Mouse (Mus musculus) left cerebral cortex, adult 9 months (tissue): Measurements from ENCODE around the gene 1700029I15Rik.
A peak's percentile ranks its signal among the peaks of the same experiment; 100 is the strongest.

Source experiments
- DNase-seq, 2 experiments: peaks; one replicate each; pipeline ENCODE4 v3.0.0; 2022; ENCODE audit warnings: low spot score in 2 of 2

The 1700029I15Rik gene

DNA sequence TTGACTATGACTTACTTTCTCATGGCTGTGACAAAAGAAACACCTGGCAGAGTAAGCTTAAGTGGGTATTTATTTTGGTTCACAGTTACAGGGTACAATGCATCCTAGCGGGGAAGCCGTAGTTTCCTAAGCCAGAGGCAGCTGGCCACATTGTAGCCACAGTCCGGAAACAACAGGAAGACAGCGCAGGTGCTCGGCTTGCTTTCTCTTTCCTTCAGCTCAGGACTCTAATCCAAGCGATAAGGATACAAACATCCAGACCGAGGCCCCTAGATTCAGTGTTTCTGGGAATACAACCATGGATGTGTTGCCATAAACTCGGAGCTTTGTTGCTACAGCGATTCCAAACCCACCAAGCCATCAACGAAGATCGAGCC lies 8.9 kb upstream of the 1700029I15Rik start:
- DNase-seq = no peak

DNA sequence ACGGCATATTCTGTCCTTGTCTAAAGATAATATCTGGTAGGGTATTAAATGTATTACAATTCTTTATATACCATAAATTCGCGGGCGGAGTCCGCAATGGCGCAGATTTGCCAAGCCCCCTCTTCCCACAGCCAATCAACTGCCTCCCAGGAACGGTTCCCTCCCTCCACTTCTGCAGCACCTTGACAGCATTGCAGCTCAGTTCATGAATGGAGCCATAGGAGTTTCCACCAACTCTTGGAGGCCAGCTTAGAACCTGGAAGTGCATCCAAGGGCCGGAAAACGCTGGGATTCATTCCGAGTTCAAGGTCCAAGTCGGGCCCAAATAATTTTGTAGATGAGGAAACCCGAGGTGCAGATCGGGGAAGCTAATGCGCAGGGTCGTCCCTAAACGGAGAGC lies 7.8 kb upstream of the 1700029I15Rik start, which contains the start of the genes Pex16 and Large2:
Pex16 (plus strand) TSS at position 163 of the 400 bp plus-strand sequence.
Large2 (minus strand) TSS at position 356 of the 400 bp plus-strand sequence.
- DNase-seq = peak in 1 of 2 experiments; percentile 54

DNA sequence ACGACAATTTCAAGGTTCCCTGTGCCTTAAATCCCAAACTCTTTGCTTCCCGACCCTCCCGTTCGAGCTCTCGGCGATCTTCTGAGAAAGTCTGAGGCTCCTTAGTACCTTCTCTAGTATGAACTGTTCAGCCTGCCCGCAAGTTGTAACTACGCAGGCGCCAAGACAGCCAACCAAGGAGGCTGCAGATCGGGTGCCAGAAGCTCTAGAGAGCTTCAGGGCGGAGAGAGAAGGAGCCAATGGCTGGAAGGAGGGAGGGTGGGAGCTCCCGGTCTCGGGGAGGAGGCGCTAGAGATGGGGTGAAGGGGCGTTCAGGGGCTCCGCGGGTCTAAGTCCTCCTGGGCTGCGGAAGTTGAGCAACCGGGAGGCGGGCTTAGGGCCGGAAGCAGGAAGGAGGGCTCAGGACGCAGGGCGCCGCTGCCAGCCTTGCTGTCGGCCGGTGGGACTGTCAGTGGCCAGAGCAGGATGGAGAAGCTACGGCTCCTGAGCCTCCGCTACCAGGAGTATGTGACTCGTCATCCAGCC lies 7.2 kb upstream of the 1700029I15Rik start:
- peak; percentile 96 to 97 for DNase-seq

DNA sequence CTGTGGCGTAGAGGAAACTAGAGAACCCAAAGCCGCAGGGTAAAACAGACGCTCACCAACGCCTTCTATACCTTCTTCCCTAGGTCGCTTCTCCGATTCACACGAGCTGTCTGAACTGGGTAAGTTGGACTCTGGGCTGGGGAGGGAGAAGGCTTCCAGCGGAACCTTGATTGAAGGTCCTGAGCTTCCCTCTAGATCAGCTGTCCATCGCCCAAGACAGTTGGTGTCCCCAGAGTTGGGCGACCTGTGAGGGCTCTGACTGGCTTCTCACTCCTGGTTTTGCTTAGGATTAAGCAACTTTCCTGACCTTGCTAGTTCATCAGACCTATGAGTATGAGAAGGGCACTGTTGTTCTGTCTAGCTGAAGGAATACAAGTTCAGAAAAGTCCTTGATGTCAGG lies 6.5 kb upstream of the 1700029I15Rik start:
- no peak for DNase-seq

DNA sequence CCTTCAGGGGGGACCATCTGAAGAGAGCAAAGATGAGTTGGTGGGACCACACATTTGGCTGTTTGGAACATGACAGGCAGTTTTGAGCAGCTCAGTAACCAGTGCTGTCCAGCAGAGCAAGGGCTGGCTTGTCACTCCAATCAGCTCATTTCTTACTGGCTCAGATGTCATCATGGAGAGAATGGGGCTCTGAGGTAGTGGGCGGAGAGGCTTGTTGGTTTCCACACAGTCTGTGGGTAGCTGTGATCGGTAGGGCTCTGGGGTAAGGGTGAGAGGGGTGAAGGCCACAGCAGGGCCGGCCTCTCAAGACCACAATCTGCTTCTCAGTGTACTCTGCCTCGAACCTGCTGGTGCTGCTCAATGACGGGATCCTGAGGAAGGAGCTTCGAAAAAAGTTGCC lies 6.0 kb upstream of the 1700029I15Rik start:
- no peak for DNase-seq

DNA sequence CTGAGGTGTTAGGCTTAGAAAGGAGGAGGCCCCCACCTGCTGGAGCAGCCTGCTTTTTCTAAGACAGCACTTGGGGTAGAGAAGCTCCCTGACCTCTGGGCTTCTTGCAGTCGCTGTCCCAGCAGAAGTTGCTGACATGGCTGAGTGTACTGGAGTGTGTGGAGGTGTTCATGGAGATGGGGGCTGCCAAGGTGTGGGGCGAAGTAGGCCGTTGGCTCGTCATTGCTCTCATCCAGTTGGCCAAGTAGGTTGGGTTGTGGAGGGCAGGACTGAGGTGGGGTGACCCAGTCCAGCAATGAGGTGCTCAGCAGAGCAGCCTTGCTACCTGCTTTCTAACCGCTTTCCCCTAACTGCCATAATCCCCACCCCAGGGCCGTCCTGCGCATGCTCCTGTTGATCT lies 5.0 kb upstream of the 1700029I15Rik start:
- no peak for DNase-seq

DNA sequence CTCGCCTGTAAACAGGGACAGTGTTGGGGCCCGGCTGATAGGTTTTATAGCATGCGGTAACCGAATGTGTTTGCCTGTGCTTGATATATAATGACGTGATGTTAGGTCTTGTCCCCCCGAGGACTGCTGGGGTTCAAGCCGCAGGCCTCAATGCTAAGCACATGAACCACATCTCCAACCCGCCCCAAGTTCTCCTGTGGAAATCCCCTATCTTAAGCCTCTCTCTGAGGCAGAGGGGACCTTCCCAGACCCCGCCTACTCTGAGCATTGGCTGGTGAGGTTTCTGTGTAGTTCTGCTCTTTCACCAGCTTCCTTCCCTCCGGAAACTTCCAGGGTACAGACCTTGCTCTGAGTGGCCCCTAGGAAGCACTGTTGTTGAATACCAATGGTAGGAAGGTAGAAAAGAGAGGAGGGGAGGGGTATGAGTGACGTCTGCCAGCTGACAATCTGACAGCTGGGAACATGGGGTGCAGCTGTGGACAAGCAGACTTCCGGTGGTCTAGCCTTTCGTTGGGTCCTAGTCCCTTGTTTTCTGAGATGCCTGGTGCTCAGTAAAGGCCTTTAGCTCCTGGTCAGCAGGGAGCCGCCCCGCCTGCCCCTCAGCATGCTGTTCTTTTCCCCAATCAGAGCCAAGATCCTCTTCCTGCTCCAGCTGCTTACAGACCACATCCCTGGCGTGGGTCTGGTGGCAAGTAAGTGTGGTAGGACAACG lies 2.4 kb upstream of the 1700029I15Rik start:
- DNase-seq = no peak

DNA sequence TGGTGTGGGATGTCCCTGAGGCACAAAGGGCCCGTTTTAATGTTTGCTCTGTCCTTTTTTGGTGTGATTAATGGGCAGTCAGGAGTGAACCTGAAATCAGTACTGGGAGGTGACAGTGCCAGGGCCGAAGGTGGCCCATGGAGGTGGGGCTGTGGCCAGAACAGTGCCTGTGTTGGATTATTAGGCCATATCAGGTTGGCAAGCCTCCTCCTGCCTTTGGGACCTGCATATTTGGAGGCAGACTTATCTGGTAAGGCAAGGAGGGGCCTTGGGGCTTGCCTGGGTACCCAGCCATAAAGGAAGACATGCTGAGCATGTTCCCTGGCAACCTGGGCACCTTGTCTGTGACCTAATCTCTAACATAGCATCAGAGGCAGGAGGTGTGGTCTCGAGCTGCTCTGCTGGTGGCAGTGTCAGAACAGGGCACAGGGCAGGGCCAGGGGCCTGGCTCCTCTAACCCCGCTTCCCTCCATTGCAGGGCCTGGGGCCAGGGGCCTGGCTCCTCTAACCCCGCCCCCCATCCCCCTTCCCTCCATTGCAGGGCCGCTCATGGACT lies 1.8 kb upstream of the 1700029I15Rik start:
- no peak for DNase-seq

DNA sequence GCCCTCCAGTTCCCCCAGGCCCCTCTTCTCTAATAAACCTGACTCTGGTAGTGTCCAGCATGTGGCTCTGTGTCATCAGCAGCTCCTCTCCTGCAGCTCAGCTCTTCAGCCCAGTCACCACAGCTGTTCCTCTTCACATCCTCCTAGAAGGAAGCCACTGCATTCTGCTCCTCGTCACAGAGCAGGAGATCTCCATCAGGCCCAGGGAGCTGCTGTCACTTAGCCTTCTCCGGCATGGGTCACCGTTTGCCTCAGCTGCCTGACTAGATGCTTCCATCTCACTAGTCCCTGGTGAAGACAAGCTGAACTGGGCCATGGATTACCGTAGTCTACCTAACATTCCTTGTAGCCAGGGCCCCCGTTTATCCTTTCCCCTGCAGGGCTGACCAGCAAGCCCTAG lies 1.2 kb upstream of the 1700029I15Rik start:
- no peak for DNase-seq

DNA sequence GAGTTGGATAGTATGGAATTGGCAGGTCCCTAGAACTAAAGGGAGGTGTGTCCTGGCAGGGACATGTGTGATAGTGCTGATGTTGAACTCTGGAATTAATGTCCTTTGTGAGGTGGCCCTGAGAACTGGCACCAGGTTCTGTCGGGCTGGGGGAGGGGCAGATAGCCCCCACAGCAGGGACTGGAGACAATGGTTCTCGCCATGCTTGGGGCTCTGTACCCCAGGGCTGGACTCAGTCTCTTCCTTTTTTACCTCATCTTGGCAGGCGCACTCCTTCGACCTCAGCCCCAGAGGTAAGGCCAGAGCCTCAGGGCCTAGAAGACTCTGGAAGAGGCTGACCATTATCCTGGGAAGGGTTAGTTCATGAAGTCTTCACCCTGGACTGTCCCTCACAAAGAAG lies 421 bp downstream of the 1700029I15Rik start:
- DNase-seq = no peak

DNA sequence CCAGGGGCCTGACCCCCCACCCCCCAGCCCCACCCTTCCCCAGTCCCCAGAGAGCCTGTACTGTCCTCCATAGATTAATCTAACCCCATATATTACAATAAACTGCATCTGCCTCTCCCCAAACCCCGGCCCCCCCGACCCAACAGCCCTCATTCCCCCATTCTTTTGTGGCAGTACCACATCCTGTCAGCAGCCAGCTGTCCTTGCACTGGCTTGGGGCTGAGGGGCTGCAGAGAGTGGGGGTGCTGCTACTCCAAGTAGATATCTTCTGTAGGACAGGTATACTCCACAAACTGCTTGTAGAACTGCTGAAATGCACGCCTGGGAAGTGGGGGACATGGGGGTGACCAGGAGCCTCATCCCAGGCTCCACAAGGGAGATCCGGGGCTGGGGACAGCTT lies 1.8 kb downstream of the 1700029I15Rik start:
- no peak for DNase-seq

DNA sequence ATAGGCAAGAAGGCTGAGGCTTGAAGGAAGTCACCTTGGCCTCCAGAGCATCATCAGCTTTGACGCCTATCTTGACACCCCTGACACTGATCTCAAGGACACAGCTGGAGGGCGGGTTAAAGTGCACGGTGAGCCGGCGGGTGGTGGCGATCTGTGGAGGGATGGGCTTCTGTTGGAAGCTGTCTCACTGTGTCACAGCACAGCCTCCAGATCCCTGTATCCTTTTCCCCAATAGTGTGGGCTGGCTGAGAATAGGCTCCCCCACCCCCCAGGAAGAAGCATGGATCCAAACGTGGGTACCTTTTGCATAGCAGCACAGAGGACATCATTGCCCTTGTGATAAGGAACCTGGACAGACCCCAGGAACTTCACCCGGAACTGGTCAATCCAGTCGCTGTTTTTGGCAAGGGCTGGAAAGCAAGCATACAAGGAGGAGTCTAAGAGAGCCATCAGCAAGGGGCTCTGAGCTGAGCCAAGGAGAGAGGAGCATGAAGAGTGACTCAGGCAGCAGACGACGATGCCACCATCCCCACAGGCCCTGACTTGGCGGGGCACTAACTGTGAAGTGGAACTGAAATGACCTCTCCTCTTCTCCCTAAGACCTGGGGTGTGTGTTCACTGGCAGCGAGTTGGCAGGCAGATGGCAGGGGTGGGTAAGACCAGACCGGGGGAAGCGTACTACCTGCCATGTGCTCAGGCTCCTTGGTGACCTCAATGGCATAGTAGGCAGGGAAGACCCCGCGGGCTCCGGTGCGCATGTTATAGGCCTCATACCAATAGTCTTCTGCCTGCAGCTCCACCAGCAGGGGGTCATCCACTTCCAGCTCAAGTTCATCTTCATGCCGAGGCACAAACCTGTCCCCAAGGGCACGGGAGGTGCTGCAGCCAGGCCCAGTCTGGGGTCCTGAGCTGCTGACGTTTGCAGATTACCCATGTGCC lies 3.0 kb downstream of the 1700029I15Rik start:
- DNase-seq = no peak

DNA sequence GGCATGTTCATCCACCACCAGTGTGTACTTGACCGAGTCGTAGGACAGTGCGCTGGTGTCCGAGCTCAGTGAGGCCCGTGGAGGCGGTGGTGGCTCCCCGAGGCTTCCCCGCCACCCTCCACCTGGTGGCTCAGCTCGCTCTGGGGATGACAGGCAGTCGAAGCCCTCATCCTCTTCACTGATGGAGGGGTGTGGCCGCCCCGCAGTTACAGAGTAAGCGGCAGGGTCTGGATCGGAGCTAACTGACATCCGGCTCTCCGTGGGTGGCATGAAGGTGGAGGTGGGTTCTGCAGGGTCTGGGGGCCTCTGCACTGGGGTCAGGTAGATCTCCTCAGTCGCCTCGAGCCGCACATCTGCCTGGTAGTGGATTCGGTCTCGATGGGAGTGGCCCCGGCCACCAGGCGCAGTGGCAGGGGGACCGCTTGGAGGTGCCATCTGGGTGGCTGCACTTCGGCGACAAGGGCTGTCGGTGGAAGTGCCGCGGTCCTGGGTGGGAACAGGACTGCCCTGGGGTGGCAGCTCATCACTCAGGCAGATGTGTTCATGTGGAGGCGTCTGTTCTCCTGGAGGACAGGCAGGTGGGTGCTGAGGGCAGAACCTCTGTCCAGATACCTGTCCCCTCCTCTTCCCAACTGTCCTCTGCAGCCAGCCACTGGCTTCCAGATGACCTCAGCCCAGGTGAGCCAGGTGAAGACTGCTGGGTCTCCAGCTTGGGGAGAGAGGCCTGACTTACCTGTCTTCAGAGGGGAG lies 4.7 kb downstream of the 1700029I15Rik start:
- DNase-seq = no peak

DNA sequence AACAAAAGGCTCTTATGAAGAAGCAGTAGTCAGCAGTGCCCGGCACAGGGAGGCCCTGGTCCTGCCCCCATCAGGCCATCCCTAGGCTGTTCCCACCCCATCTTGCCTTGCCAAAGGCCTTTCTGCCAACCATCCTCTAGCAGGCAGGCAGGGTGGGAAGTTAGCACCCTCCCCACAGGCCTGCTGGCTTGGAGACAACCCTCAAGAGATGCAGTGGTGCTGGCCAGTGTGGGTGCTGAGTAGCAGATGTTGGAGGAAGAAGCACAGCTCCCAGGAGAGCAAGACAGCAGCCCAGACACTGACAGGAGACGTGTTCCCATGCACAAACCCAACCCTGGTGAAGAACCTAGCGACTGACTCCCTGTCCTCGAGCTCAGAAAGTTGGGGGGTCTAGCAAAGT lies 5.3 kb downstream of the 1700029I15Rik start:
- peak in 1 of 2 experiments; percentile 78 for DNase-seq

DNA sequence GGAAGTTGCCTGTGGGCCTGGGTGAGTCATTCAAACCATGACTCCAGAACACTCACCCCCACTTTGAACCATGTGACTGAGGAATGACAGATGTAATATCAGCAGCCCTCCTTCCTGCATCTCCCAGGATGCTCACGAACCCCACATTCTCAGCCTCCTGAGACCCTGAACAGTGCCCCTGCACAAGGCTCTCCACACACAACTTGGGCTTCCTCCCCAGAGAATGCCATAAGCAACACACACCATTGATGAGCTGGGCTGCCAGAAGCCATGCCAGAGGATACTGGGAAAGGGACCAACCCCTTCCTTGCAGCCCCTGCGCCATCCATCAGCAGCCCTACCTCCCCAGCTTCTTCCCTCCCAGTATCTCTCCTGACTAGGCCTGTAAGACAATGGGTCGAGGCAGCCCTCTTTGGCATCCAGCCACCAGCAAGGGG lies 5.8 kb downstream of the 1700029I15Rik start:
- peak in 1 of 2 experiments; percentile 56 for DNase-seq

DNA sequence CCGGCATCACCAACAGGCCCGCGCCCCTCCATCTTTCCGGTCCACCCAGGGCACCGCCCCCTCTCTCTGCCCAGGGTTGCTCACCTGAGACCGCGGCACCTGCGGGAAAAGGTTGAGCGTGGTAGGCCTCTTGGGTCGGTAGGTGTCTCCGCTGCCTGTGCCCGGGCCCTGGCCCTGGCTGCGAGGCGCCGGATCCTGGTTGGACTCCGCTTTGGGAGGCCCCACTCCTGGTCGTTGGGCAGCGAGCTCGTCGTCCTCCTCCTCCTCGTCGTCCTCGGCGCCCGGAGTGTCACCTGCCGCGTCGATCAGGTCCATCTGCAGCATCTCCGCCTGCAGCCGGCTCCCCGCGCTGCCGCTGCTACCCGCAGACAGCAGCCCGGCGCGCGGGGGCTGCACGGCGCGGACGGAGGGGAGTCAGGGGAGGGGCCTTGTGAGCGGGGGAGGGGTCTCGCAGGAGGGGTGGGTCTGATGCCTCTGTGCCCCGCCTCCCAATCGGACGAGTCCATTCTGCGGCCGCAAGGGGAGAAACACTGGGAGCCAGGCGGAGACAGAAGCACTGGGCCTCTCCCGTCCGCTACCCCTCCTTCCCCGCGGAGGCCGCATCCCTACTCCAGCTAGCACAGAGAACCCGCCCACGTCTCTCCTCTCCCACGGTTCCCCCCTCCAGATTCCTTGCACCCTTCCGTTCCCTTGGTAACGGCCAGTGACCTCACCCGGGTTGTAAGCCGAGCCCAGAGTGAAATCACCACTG lies 6.7 kb downstream of the 1700029I15Rik start:
- peak; percentile 94 to 96 for DNase-seq

DNA sequence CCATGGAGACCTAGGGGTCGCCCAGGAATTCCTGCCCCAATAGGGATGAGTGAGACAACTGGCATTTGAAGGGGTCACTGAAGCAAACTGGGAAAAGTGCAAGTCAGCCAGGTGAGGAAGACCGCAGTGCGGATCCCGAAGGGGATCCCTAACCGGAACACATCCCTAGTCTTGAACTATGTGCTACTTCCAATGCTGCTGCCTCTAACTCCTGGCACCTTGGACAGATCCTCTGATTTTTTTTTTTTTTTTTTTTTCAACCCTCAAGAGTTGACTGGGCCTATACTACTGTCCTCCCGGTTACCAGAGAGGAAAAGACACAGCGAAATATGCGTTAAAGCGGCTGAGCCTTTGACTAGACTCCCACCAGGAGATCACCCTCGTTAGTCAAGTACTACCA lies 7.3 kb downstream of the 1700029I15Rik start:
- no peak for DNase-seq

DNA sequence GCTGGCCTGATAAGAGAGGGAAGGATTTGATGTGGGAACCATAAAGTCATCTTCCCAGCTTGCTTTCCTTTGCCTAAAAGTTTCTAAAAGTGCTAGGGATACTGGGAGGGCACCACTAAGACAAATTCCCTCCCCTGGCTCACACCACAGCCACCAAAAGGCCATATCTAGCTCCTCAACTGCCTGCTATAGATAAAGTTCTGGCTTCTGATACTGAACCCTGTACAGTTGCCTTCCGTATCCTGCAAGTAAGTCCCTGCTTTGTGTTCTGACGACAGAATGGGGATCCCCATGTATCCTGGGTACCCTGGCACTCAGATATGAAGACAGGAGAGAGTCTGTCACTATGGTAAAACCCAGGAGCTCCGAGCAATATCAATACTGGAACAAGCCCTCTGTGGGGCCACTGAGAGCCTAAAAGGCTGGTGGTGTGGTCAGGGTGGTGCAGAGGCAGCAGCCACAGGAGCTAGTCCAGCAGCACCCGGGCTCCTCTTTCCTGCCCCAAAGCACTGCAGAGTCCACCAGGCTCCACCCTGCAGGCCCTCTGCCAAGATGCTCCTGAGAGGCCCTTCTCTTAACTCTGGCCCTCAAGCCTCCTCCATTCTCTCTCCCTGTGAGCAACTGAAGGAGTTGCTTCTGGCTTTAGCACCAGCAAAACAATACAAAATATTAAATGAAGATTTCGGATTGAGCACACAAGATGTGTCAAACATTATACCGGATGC lies 8.0 kb downstream of the 1700029I15Rik start:
- no peak for DNase-seq

DNA sequence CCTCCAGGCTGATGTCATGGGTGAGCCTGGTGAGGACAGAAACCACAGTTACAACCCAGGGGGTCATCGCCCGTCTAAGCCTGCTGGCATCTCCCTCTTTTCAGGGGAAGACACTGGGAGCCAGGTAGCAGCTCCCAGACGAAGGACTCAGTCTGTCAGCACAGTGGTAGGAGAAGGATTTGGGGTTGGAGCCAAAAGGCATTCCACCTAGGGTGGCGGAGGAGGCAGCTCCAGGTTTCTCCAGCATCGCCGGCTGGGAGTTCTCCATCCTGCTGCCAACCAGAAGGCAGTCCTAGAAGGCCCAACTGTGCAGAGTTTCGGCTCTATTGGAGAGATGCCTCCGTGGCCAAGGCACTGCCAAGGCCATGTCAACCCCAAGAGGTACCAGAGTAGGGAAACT lies 8.8 kb downstream of the 1700029I15Rik start:
- peak in 1 of 2 experiments; percentile 64 for DNase-seq

DNA sequence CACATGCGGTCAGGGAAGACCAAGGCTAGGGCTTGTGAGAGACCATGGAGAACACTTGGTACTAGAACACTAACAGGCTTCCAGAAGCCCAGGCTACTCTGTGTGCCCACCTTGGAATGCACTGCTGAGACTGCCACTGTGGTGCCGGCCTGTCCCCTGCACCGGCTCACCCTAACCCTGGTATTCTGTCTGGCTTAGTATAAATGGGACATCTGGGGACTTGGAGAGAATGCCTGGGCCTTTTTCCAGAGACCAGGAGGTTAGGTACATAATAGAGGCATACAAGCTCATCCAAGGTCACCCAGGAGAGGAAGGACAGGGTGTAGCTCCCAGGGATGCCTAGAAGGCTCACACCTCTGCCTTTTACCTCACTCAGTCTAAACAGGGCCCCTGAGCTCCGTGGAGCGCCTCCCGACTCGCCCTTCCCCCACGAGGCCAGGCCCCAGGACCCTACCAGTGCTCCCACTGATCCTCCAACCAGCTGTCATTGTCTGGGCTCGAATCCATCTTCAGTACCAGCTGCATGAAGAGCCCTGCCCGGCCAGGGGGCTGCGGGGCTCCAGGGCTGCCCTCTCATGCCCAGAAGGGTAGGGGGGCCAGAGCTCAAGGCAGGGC lies 9.5 kb downstream of the 1700029I15Rik start:
- no peak for DNase-seq
